Mouse (Mus musculus) large intestine, adult 2 months (tissue): ENCODE measurements around the gene Clic6. TPM values are rescaled to one million over a fixed set of nuclear protein-coding genes. Genes with fewer than 3 reads are reported as not detected.
A peak's percentile ranks its signal among the peaks of the same experiment; 100 is the strongest.

Source experiments
- DNase-seq: peaks from one replicate; pipeline ENCODE4 v3.0.0-alpha.2; 2012; ENCODE audit warnings: low read depth, low spot score
- WGBS: fragments of 180-500 bp; shearing (Covaris S2); methylation state at CpG from one replicate; pipeline ENCODE4 v1.1.7; 2018; 5-methylcytosine and 5-hydroxymethylcytosine counted together
- polyA plus RNA-seq: library from polyadenylated mRNA; depleted of rRNA; stranded (reverse); fragments of >200 nt; gene quantifications from 2 replicates; pipeline ENCODE4 v1.2.3, GENCODE M21; 2012

Gene Clic6
- polyA plus RNA-seq, 1 experiment, result 5.7 TPM

DNA sequence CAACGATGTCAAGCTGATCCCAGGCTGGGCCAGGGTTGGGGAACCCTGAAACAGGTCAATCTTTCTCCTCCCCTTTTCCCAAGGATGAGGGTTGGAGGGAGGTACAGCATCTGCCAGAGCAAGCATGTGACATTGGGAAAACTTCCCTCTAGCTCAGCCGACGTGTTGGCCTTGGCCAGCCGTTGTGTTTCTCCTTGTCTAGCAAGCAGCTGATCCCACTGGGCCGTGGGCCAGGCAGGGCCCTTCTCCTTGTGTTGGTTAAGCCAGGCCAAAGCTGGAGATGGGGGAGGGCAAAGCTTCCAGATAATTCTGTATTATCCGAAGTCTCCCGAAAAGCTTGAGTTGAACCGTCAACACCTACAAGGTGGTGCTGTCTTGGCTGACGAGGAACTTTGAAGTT lies 30.6 kb downstream of the Clic6 start:
- WGBS, result 68% methylated on average over 9 of the region's 9 CpGs
- no peak for DNase-seq

DNA sequence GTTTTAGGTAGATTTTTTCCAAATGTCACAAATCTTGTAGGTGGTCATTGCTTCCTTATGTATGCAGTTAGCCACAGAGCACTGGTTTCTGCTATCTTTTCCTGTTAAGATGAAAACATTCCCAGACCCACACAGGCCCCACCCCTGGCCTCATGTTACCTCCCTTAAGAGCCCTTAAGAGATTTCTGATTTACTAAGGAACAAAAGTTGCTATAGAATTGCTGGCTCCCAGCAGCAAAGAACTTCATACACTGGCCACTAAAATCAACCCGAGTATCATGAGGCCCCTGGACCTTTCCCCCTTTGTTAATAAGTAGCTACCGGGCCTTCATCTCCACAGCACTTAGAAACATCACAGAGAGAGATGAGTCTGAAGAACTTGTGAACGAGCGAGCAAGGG lies 33.2 kb downstream of the Clic6 start:
- WGBS, result 54% methylated on average over 4 of the region's 4 CpGs
- no peak for DNase-seq

DNA sequence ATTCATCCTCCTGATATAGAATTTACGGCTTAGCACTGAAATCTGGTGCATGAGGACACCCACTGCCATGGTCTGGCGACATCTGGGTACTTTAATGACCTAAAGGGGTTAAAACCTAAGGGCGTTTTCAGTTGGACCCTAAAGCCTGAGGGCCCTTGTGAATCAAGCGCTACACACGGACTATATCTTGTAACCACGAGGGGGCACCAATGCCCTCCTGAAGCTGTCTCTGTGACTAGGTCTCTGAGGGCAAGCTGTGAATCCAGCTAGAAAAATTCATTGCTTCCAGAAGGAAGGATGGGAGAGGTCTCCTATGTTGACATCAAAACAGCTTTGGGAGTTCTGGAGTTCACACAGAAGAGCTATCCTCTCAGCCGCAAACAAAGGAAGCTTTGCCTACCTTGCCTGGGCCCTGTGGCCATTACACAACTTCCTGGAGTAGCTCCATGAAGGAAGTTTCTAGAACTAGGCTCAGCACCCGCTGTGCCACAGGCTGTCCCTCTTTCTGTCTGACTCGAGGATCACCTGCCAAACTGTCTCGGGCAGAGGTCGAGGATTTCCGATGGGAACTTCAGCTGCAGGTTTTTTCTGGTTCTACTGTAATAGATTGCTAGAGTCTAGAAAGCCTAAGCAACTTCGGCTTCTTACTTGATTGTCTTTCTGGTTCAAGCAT lies 34.4 kb downstream of the Clic6 start:
- WGBS, result 35% methylated on average over 13 of the region's 13 CpGs

DNA sequence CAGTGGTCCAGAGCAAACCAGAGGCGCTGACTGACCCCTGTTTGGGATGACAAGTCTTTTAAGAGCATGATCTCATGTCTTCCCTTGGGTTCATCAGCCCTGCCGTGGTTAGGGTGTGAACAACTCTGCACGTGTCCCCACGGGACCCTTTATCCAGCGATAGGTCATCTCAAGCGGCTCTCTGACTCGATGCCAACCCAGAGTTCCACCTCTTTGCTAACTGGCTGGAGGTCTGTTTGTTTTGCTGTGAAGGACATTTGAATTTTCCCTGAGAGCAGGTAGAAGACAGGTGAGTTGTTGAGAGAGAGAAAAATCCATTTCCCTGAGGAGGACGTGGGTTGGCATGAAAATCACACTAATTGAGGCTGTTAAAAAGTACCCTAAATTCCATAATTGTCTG lies 37.8 kb downstream of the Clic6 start:
- DNase-seq, result no peak
- 51% methylated on average over 8 of the region's 8 CpGs for WGBS

More for the DNA sequence above, 34.4 kb downstream of the Clic6 start:
- DNase-seq, result no peak

DNA sequence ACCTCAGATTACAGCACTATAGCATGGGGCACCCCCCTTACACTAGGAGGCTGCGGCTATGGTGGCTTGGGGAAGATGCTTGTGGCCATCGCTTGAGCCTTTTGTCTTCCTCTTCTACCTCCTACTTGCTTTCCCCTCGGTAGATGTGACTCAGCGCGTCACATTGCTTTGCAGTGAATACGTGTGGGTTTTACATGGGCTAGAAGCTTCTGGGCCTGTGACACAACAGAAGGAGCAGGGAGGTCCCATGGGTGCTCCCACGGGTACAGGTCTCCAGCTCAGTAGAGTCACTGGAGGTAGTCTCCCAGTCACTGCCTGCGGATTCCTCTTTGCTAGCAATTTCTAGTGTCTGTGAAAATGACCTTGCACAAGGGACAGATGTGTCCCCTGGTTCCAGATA lies 39.1 kb downstream of the Clic6 start:
- WGBS, result 83% methylated on average over 8 of the region's 8 CpGs
- no peak for DNase-seq

DNA sequence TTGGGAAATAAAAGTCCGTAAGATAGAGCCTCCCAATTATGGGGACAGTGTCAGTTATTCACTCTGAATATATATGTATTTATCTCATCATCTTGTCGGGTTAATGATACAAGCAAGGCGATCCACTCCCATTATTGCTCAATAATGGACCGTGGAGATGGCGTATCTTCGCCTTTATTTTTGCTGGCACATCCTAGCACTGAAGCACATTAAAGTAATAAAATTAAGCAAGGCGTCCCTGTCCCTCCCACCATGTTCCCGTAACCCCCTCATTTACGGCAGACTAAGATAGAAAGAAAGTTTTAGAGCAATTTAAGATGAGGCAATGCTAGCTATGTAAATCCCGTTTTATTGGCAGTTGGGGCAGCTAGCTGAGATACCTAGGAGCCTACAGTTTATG lies 40.4 kb downstream of the Clic6 start:
- WGBS, result 63% methylated on average over 10 of the region's 10 CpGs
- no peak for DNase-seq

DNA sequence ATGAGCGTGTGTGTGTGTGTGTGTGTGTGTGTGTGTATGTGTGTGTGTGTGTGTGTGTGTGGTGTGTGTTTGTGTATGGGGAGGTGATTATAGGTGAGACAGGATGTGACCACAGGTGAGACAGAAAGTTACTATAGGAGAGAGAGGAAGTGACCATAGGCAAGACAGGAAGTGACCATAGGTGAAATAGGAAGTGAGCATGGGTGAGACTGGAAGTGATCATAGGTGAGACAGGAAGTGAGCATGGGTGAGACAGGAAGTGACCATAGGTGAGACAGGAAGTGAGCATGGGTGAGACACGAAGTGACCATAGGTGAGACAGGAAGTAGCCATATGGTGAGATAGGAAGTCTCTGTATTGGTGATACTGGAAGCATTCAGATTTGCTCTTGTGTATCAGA lies 49.7 kb downstream of the Clic6 start:
- DNase-seq, result no peak
- WGBS, result 85% methylated on average over 2 of the region's 2 CpGs

DNA sequence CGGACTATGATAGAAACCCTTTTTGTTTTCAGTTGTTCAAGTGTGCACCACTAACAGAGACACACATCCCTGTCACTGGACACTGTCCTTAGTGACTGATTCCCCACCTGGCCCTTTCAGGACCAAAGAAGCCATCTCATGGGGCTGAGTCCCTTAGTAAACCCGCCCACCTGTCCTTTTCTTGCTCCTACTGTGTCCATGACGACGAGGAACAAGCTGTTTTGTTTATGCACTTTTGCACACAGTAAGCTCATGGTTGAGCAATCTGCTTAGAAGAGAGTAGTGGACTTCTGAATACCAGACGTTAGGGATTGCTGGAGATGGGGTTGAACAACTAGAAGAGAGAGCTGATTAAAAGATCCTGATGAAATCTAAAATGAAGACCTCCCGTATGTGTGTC lies 52.8 kb downstream of the Clic6 start:
- no peak for DNase-seq
- 72% methylated on average over 6 of the region's 6 CpGs for WGBS

DNA sequence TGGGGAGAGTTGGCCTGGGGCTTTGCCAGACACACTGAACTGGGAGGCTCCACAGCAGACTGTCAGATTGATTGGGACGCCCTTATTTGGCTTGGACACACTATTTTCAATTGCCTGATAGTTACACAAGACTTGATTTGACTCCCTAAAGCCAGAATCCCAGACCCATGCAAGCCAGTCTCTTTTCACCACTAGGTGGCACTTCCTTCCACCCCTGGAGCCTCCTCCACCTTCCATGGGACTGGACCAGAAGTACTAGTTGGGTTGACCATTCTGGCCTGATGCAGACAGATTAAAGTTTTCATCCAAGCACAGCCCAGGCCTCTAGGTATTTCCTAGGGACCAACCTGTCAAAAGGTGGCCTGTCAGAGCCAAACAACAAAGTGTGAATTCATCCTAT lies 58.7 kb downstream of the Clic6 start:
- DNase-seq, result peak; percentile 14
- 46% methylated on average over 1 of the region's 1 CpGs for WGBS

DNA sequence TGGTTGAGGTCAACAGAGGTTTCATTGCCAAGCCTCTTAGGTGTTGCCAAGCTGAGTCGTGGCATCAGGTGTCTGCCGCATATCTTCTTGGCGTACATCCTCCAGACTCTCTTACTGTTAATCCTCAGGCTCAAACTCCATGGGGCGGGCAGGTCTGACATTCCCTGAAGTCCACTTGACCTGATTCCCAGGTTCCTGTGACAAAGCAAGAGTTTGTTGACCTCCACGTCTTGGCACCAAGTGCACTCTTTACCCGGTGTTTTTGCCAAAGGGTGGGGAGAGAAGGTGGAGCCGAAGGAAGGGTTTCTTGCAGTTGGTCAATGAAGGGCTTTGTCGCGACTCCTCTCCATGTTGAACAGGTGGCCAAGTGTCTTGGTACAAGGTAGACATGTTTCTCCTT lies 63.1 kb downstream of the Clic6 start:
- no peak for DNase-seq
- WGBS, result 65% methylated on average over 9 of the region's 9 CpGs

DNA sequence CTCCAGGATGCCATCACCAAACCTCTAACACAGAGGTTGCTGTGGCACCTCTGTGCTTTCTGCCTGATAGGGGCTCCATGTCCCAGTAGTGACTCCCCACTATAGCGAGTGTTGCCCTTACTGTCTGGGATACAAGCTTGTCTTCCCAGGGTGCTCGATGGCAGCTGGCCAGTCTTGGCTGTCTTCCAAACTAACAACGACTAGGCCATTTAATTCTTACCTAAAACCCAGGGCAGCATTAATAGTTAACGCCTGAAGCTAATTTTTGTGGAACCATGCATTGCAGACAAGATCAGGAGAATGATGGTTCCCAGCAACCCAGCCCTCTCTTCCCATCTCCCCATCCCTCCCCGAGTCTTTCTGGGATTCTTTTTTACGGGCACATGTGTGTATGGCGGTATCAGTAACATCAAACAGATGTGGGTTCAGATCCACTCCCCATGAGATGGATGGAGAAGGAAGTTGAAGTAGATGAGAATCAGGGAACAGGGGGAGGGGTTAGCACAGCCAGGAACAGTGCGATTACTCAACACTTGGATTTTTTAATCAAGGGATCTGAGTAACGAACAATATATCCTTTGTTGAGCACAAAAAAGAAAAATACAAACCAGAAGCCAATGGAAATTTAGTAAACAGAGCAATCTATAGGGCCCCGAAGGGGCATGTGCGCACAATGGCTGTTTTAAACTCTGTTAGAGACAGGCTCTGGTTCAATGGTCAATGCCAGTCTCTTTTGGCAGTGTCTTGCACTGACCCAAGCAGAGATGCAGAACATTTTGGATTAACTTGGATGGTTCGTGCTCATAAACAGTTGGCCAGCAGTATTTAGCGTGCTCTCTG lies 66.0 kb downstream of the Clic6 start:
- DNase-seq, result no peak
- WGBS, result 58% methylated on average over 13 of the region's 13 CpGs

DNA sequence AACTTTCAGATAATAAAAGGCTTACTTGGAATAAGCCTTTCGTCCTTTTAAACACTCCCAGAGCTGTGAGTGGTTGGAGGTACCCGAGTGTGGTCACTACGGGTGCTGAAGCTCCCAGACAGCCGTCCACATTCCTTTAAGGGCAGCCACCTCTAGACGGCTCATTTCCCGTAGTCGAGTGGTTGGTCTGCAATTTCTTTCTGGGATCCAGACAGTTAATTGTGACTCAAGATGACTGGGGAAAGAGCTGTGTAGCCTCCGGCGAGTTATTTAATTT lies 66.5 kb downstream of the Clic6 start:
- WGBS, result 61% methylated on average over 9 of the region's 9 CpGs
- DNase-seq, result no peak

DNA sequence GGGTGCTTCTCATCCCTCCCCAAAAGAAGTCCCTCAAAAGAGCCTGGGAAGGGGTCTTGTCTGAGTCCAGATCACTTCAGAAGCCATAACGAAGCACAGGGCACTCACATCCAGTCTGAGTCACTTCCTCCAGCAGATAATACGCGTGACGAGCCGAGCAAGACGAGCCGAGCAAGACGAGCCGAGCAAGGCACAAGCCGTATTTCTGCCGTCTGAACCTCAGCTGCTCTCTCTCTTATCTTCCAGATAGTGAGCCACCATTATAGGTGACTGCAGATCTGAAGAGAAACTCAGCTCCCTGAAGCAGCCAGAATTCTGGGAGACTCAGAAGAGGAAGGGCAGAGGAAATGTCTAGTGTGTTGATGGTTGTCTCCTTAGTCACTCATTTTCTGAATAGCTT lies 67.3 kb downstream of the Clic6 start:
- 56% methylated on average over 11 of the region's 11 CpGs for WGBS
- DNase-seq, result no peak

DNA sequence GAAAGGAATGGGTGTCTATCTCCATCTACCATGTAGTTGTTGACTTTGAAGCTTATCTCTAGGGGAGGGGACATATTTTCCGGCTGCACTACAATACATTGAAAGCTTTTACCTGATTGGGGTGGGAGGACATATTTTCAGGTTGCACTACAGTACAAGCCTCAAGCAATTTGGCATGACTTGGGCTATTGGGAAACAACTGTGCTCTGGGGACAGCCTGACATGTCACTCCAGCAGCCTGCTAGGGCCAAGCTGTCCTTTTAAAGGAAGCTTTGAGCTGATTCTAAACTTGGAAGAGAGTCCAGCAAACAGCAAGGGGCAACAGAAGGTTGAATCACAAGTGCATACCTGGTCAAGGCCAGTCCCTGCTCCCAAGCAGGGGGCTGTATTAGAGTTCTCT lies 69.5 kb downstream of the Clic6 start:
- no peak for DNase-seq
- 83% methylated on average over 1 of the region's 1 CpGs for WGBS

DNA sequence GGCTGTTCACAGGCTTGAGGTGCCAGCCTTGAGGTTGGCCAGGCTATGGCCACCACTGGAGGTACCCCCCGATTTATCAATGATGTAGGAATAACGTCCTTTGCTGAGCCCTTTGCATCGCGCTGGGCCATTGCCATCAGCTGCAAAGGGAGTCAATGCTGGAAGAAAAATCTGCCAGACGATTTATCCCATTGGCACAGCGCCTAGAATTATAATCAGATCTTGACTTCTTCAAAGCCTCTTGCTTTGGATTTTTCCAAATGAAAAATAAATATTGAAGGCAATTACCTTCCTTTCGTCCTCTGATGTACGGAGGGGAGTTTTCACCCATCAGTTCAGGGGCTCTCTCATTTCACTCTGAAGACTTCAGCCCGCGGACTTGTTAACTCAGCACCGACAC lies 79.8 kb downstream of the Clic6 start:
- no peak for DNase-seq
- 32% methylated on average over 11 of the region's 11 CpGs for WGBS

DNA sequence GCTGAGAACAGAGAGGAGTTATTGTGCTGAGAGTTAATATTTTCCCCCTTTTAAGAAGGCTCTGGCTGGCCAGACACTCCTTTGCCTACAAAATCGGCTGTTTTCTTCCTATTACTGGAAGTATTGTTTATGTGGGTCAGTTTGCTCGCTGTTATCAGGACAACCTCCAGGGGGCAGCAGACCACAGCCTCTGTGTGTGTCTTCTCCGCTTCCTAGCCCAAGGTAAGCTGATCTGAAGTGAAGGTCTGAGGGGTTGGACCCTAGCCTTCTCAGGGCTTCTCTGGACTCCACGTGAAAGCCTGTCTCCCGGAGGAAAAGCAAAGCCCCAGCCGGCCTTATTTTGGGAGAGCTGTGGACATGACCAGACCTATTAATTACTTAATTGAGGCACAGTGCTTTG lies 80.2 kb downstream of the Clic6 start:
- DNase-seq, result peak; percentile 70
- 3% methylated on average over 6 of the region's 6 CpGs for WGBS

DNA sequence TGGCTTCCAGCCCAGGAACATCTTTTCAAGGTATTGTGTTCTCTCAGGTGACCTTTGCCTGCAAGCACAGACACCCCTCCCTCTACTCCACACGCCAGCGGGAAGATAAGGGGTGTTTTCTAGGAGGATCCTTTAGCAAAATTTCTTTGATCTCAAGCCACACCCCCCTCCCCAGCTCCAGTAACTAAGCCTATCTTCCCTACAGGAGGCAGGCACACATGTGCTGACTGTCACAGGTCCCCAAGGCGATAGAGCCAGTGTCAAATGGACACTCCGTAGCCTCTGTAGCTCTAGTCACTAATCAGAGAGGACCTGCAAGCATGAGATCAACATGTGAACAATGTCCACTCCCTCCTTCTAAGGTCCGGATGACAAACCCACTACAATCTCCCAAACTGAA lies 80.6 kb downstream of the Clic6 start:
- DNase-seq, result no peak
- 30% methylated on average over 5 of the region's 5 CpGs for WGBS

DNA sequence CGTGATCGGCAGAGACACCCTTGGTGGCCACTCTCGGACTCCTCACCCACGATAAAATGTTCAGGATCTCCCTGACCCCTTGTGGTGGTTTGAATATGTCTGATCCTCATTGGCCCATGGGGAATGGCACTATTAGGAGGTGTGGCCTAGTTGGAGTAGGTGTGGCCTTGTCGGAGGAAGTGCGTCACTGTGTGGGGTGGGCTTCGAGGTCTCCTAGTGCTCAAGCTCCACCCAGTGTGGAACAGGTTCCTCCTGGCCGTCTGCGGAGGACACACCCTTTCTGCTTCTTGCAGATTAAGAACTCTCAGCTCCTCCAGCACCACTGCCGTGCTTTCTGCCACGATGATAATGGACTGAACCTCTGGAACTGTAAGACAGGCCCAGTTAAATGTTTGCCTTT lies 85.7 kb downstream of the Clic6 start:
- WGBS, result 77% methylated on average over 11 of the region's 11 CpGs
- DNase-seq, result no peak

DNA sequence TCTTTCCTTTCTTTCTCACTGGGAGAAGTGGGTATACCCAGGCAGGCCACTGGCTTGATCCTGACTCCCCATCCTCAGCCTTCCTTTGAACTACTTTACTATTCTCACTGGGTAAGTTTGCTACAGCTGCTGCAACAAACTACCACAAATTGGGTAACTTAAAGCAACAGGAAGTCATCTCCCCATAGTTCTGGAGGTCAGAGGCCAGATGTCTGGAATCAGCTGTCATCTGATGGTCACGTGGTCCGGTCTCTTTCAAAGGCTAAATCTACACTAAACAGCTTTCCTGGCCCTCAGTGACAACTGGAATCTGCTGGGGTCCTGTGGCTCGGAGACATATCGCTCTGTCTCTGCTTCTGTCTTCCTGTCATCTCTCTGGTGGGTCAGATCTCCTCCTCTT lies 87.7 kb downstream of the Clic6 start:
- DNase-seq, result no peak
- WGBS, result 79% methylated on average over 4 of the region's 4 CpGs

DNA sequence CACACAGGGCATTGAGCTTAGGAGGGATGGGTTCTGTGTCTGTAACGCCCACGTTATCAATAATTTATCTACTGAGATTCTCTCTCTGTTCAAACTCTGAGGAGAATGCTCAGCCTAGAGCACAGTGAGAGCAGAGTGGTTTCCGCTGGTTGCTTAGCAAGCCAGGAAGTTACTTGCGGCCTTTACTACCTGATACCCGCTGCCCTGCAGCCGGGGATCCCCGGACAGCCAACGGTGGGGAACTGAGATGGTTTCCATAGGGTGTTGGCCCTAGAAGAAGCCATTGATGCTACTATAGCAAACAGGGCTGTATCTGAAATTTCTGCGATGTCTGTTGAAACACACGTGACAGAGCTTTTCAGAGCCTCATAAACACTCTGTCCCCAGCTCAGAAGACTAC lies 90.3 kb downstream of the Clic6 start:
- no peak for DNase-seq
- WGBS, result 65% methylated on average over 10 of the region's 10 CpGs

DNA sequence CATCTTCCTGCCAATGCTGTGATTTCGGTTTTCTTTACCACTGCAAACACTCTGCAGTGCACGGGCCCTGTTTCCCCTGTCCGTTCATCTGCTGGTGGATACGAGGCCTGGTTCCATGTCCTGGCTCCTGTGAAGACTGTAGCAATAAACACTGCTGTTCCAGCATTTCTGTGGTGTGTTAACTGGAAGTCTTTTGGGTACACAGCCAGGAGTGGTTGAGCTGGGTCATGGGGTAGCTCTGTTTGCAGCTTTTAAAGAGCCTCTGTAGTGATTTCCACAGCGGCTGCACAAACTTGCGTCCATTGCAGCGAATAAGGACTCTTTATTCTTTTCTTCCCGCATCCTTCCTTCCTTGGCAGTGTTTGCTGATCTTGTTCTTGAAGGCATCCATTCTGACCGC lies 91.8 kb downstream of the Clic6 start:
- no peak for DNase-seq
- WGBS, result 80% methylated on average over 9 of the region's 9 CpGs
